7 mouse cellular contexts compared by ENCODE assay signal in the genomic region with DNA sequence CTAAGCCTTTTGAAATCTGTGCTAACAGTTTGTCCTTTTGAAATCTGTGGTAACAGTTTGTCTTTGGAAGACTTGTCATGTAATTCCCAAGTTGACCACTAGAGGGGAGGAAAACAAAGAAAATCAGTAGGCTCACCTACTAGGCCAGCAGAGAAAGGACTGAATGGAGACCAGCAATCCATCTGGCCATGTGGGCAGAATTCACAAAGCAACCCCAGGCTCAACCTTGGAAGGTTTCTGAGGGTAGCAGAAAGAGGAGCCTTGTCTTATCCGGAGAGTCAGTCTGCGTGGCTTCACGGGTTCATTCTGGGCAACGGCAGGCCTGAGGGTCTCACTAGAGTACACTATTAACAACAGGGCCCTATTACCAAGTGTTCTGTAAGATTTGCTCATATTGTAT.
DNase-seq lines count a peak whose midpoint lies in the region; ATAC-seq lines count a peak whose summit lies in the region.

No protein-coding gene starts in this region.

- no peak overlapping the region for H3K4me3 ChIP-seq in hindbrain, embryonic 12.5 days

- ATAC-seq in hindbrain, embryonic 12.5 days (ENCODE audit: low FRiP score), result peak; percentile 50; the same call in 1 of the 2 replicates
- ATAC-seq in megakaryocyte progenitor cell, adult 5-6 weeks (replicated peaks; ENCODE audit: poor library complexity), result peak; percentile 74
- ATAC-seq in activated CD4-positive, CD25-positive, alpha-beta regulatory T cell, adult 4 months, result no peak

- WGBS in hindbrain, embryonic 12.5 days, result 78% methylated on average over 4 of the region's 4 CpGs

- H3K27ac ChIP-seq in hindbrain, embryonic 12.5 days, result no peak overlapping the region

- H3K9me3 ChIP-seq in hindbrain, embryonic 12.5 days (replicated peaks), result no peaks in the 10 kb centered on the region

- no peaks in the 10 kb centered on the region for H3K27me3 ChIP-seq in hindbrain, embryonic 12.5 days

- no peaks in the 10 kb centered on the region for H3K4me1 ChIP-seq in hindbrain, embryonic 12.5 days

- no peak overlapping the region for H3K4me2 ChIP-seq in hindbrain, embryonic 12.5 days (replicated peaks)

- no peaks in the 10 kb centered on the region for H3K36me3 ChIP-seq in hindbrain, embryonic 12.5 days

- H3K9ac ChIP-seq in hindbrain, embryonic 12.5 days, result no peak overlapping the region

- DNase-seq in layer of hippocampus, adult 9-10 months (ENCODE audit: low spot score), result peak; percentile 37
- DNase-seq in layer of hippocampus, postnatal 25 days (ENCODE audit: extremely low spot score in 1 of 2, low spot score in 1 of 2), result no peak
- DNase-seq in R1 (ENCODE audit: low read depth, low spot score), result peak; percentile 71
- peak; percentile 6 to 20 for DNase-seq in cerebellum, postnatal 36 days

Comparison
In these comparisons a context has a peak if more than half of its experiments do, and no peak if none do; other contexts are left out.
1. DNase-seq: peak in layer of hippocampus, adult 9-10 months (single experiment), R1 (single experiment) and cerebellum, postnatal 36 days (2 of 2); none in layer of hippocampus, postnatal 25 days (0 of 2).